Mouse (Mus musculus) mouse embryonic stem cell (cell line): Measurements from ENCODE around the gene Zfp988.
"Not testable (repeated sequence)": the region's sequence is repeated elsewhere in the genome, so short reads cannot be mapped to it uniquely, and the experiment has no call there.

Experiments used
- in situ Hi-C, 2 experiments: fragments of 300-500 bp; cut with MboI; formaldehyde crosslinking; loops; 1 replicate in 1 of 2; 3 replicates in 1 of 2; pipeline ENCODE4 v1.14.3; 2019 to 2020; ENCODE audit warnings: low sequenced_read_pairs in 2 of 2, low pct_unique_long_range_greater_than_20kb in 1 of 2, mixed read lengths in 1 of 2; ENCODE audit not compliant: unreplicated experiment in 1 of 2

The Zfp988 gene

GRCm38 (mm10) chr4:147339601-147340219, 34.2 kb downstream of the Zfp988 start:
- in situ Hi-C loops, result loop anchor here (25.0 kb wide), 2 partner anchors 173 to 1802 kb away; no protein-coding TSS in a partner anchor

- in situ Hi-C loops, result loop anchor here (25.0 kb wide), 2 partner anchors 172 to 1803 kb away; no protein-coding TSS in a partner anchor
Measured at GRCm38 (mm10) chr4:147340236-147340635, 34.8 kb downstream of the Zfp988 start.

DNA sequence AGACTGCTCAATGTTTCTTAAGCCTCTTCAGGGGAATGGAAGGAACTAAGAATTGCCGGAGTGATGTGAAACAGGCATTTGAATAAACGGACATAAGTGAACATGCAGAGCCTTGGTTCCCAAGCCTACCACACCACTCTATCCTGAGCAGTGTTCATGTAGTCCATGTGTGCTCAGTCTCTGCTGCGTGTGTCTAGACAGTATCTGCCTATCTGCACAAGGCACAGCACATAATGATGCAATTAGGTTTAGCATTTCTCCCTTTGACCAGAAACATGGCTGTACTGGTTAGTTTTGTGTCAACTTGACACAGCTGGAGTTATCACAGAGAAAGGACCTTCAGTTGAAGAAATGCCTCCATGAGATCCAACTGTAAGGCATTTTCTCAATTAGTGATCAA, 35.4 kb downstream of the Zfp988 start:
- in situ Hi-C loops, result loop anchor here (25.0 kb wide), 2 partner anchors 171 to 1804 kb away; no protein-coding TSS in a partner anchor

DNA sequence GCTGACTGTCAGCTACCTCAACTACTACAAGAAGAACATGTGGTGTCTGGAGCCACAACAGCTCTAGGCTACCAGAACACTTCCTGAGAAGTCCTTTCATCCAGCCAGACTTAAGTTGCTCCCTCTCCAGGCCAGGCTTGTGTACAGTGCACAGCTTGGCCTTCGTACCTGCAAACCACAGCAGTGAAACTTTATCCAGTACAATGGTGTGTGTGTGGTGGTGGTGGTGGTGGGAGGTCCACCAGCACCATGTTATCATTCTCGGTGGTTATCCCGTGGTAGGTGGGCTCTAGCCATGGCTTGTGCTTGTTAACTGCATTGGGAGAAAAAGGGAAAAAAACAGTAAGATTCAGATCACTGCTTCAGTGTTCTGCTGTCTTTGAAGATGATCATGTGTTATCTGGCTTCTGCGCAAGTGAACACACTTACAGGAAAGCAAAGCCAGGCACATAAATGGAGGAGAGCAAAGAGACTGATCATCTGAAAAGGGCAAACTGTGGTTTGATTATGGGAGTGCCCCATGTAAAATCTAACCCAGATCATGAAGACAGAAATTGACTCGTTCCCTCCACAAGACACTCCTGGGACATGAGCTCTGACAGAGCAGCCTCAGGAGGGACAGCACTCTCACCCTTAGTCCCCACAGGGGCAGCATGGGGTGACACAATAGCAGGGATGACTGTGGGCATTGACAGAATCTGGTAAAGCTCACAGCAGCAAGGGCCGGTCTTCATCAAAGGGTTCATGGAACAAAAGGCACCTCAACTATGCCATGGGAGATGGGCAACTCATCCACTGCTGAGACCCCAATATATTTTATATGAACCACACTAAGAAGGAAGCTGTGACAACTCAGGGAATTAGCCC, 37.8 kb downstream of the Zfp988 start:
- in situ Hi-C loops, result loop anchor here (25.0 kb wide), 2 partner anchors 169 to 1806 kb away; no protein-coding TSS in a partner anchor

- in situ Hi-C loops, result loop anchor here (25.0 kb wide), 2 partner anchors 167 to 1808 kb away; no protein-coding TSS in a partner anchor
Measured at GRCm38 (mm10) chr4:147345061-147345554, 39.6 kb downstream of the Zfp988 start.

DNA sequence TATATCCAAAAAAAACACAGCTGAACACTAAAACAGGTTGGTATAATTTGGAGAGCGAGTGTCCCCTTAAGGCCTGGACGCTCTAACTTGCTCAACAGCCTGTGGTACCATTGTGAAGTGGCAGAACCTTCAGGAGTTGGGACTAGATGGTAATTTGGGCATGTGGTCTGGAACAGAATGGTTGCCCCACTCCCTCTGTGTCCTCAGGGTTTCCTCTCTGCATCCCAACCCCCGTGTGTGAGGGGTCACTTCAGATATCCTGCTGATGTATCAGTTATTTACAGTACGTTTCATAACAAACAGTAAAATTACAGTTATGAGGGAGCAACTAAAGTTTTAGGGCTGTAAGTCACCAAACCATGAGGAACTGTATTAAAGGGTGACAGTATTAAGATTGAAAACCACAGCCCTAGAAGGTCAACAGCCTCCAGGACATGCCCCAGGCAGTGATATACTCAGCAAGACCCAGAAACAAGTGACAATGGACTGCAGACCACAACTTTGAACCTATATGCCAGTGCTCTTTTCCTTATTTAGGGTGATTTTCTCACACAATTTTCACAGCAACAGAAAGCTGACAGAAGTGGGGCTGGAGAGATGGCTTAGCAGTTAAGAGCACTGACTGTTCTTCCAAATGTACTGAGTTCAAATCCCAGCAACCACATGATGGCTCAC, 41.0 kb downstream of the Zfp988 start:
- in situ Hi-C loops, result loop anchor here (25.0 kb wide), 2 partner anchors 166 to 1809 kb away; no protein-coding TSS in a partner anchor

DNA sequence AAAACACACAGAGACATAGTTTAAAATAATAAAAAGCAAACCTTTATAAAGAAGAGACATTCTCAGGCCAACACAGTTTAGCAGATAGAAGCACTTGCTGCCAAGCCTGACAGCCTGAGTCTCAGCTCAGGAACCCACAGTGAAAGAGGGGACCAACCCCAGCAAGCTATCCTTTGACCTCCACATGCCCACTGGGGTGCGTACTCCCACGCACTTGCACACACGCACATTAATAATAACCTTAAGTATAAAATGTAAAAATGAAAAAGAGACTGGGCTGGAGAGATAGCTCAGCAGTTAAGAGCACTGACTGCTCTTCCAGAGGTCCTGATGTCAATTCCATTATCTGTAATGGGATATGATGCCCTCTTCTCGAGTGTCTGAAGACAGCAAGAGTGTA, 41.8 kb downstream of the Zfp988 start:
- in situ Hi-C loops, result loop anchor here (25.0 kb wide), 2 partner anchors 165 to 1810 kb away; no protein-coding TSS in a partner anchor

- in situ Hi-C loops, result loop anchor here (25.0 kb wide), 2 partner anchors 164 to 1811 kb away; no protein-coding TSS in a partner anchor
Measured at GRCm38 (mm10) chr4:147347880-147348279, 42.4 kb downstream of the Zfp988 start.

GRCm38 (mm10) chr4:147348401-147348800, 42.9 kb downstream of the Zfp988 start:
- in situ Hi-C loops, result loop anchor here (25.0 kb wide), 2 partner anchors 164 to 1811 kb away; no protein-coding TSS in a partner anchor

- in situ Hi-C loops, result loop anchor here (25.0 kb wide), 2 partner anchors 163 to 1812 kb away; no protein-coding TSS in a partner anchor
Measured at GRCm38 (mm10) chr4:147348906-147349686, 43.6 kb downstream of the Zfp988 start.

DNA sequence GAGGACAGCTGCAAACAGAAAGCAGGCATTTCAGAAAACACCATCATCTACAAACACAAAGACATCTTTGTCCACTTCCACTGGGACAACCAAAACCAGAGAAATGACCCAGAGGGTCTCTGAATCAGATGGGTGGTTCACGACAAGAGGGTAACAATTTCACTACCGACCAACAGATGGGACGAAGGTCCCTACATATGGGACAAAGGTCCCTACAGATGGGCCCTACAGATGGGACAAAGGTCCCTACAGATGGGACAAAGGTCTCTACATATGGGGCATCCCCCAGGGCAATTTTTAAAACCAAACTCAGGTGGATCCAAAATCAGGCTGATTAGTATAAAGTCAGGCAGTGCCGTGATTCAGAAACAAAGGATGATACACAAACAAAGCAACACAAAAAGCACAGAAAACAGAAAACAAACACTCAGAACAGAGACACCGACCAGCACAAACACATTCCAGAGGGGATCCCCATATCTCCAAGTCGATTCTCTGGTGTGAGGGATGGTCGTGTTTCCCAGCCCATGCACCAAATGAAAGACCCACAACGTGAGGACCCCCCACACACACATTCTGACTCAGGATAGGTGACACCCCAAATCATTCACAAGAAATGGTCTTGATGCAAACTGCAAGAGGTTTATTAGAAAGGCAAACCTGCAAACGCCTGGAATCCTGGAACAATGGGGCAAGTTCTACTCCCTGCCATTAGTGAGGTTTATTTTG, 44.4 kb downstream of the Zfp988 start:
- in situ Hi-C loops, result loop anchor here (25.0 kb wide), 2 partner anchors 162 to 1813 kb away; no protein-coding TSS in a partner anchor

- in situ Hi-C loops, result not testable (repeated sequence)
Measured at GRCm38 (mm10) chr4:147350541-147350940, 45.1 kb downstream of the Zfp988 start.

GRCm38 (mm10) chr4:147351376-147351980, 46.0 kb downstream of the Zfp988 start:
- in situ Hi-C loops, result not testable (repeated sequence)

DNA sequence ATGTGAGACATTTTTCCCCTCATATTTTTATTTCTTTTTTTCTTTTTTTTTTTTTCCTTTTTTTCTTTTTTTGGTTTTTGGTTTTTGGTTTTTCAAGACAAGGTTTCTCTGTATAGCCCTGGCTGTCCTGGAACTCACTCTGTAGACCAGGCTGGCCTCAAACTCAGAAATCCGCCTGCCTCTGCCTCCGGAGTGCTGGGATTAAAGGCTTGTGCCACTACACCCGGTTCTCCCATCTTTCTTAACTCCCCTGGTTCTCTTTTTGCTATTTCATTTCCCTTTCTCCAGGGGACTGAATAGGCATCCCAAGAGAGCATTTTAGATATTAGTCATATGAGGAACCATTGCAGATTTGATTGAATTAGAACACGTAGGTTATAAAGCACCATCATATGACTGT, 48.2 kb downstream of the Zfp988 start:
- in situ Hi-C loops, result not testable (repeated sequence)

DNA sequence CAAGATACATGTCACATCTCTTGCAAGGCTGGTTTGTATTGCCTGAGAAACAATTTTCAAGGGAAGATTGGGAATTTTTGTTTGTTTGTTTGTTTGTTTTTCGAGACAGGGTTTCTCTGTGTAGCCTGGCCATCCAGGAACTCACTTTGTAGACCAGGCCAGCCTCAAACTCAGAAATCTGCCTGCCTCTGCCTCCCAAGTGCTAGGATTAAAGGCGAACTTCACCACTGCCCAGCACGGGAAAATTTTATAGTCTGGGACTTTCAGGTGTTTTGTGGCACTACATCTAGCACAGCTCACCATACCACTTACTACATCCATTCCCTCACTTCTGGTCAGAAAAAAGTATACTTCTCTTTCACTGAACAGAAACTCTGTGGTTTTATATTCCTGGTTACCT, 50.6 kb downstream of the Zfp988 start:
- in situ Hi-C loops, result not testable (repeated sequence)

DNA sequence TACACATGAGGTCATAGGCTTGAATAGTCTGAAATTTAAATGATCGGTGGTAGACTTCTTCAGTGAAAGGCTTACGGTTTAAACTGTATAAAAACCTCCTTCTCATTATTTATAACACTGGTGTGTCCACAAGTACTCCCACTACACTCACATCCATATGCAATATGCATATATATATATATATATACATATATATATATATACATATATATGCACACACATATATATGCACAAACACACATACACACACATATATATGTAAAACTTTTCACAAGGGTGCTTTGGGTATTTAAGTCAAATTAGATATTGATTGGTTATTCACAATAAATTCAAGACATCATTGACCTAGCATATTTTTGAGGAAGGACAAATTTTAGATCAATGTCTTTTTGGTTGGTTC, 51.7 kb downstream of the Zfp988 start:
- in situ Hi-C loops, result not testable (repeated sequence)

- in situ Hi-C loops, result not testable (repeated sequence)
Measured at GRCm38 (mm10) chr4:147361003-147361402, 55.5 kb downstream of the Zfp988 start, which contains the start of gene Zfp978. Gene Zfp978 (plus strand): TSS chr4:147361303.
